Mouse (Mus musculus) granulocyte monocyte progenitor cell, adult 5-6 weeks (primary cell): ENCODE data around the gene Ebp. TPM values are rescaled to one million over a fixed set of nuclear protein-coding genes. Genes with fewer than 3 reads are reported as not detected.

Experiments used
- ATAC-seq: replicated peaks from 2 replicates; pipeline ENCODE4 v1.8.0; 2016; ENCODE audit warnings: mild to moderate bottlenecking, moderate TSS enrichment, inconsistent platforms; ENCODE audit not compliant: poor library complexity, severe bottlenecking
- total RNA-seq, 2 experiments: library from RNA; stranded (forward) in 1 of 2; stranded (reverse) in 1 of 2; fragments of 200-712, 200-1000 nt in 1 of 2; fragments of >200 nt in 1 of 2; fragmentation: Nextera tagmentation in 1 of 2; gene quantifications; 2 replicates each; pipeline ENCODE4 v1.2.3; 2014 to 2017

Ebp gene
- total RNA-seq, 2 experiments from 2014 or later, result 79.2 to 107 TPM

DNA sequence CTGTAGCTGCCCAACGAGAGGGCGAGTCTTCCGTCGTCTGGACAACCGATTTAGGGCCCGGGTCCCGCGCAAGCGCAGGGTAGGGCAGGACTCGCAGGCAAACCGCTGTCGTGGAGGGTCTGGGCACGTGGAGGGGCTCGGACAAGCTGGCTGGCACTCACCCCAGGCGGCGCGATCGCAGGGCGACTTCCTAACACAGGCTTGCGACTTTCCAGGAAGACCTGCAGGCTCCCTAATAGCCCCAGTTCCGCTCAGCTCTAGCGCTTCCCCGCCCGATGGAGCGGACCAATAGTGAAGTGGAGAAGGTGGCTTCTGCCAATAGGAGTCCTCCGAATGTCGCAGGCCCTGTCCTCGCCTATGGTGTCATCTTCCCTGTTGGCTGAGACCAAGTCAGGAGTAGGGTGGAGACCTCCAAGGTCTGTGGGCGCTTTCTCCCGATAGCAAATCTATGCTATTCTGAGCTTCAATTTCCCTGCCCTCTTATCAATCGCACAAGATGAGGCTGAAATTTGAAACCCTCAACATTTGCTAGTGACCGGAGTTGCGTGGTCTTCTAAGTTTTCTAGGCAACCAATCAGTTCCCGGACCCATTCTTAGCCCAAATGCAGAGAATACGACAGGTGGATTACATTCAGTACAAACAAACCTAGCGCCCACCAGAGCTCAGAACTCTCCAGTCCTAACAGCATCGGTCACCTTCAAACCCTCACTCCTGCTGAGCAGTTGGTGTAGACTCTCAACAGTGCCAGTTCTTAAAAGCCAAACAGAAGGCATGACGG lies 483 bp downstream of the Ebp start:
- peak; percentile 97 for ATAC-seq

DNA sequence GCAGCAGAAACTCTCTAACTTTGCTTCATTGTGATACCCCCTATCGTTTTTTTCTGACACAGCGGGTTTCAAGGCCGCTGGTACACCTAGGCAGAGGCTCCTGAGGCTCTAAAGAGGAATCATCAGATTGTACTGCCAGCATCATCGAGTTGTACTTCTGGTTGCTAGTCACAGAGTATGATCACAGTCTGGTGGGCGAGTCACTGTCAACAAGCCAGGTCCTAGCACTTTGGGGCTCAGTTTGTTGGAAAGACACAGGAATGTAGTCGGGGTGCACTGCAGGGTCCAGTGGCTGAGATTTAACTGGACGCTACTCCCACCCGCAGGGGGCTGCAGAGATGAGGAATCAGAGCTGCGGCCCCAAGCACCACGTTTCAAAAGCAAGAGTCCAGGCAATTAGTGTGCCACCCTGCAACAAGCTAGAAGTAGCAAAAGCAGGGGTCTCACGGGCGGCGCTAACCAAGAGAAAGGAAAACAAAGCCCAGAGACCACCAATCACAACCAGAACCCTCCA lies 1.1 kb downstream of the Ebp start:
- no peak for ATAC-seq

DNA sequence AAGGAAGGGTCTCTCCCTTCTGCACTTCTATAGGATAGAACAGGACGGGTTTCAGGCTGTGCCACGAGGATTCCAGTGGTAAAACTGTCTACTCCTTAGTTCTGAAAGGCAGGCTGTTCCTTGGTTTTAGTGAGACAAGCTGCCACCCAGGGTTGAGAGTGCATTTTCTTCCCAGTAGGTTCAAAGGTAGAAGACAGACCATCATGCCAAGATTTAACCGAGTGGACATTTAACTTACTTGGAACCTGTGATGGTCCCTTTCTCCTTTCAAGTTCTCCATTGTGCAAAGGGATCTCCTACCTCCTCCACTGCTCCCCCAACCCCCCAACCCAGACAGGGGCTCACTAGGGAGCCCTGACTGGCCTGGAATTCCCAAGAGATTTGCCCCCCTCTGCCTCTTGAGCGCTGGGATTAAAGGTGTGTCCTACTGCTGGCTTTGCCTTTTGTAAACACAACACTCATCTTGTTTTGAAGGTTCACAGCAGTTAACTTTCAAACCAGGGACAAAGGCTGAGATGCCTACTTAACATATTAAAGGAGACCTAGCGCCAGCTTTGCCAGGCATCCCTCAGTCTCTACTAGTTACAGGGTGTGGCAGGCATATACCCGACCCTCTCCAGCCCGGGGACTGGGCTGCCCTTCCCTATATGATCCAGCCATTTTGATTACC lies 10.3 kb downstream of the Ebp start:
- no peak for ATAC-seq

DNA sequence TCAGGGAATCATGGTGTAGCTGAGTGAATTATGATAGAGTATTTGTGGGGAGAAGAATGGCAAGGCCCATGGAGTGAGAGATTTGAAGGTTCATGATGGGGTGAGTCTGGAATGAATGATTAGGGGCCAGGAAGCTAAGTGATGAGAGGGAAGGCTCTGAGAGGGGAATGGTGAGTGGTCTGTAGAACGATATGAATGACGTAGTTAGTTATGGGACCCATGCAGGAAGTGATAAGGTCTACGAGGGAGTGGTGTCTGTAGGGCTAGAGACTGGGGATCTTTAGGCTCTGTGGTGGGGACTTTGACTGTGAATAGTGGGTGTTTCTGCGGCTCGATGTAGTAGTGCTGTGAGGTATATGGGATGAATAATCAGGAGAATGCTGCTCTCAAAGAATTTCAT lies 13.7 kb downstream of the Ebp start:
- ATAC-seq, result no peak

DNA sequence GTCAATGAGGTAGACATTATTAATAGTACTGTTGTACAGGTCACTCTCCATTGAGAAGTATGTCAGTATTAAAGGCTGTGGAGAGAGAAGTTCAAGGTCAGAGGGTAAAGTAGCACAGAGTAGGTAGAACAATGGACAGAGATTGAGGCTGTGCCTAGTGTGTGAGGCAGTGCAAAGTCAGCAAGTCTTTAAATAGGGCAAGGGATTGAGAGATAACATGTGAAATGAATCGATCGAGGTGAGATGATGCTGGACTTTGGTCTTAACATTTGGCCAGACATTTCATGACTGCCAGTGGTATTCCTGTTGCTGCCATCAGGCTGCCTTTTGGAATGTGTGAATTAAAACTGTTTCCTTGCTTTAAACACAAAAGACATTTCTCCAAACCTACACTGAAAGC lies 14.4 kb downstream of the Ebp start:
- no peak for ATAC-seq

DNA sequence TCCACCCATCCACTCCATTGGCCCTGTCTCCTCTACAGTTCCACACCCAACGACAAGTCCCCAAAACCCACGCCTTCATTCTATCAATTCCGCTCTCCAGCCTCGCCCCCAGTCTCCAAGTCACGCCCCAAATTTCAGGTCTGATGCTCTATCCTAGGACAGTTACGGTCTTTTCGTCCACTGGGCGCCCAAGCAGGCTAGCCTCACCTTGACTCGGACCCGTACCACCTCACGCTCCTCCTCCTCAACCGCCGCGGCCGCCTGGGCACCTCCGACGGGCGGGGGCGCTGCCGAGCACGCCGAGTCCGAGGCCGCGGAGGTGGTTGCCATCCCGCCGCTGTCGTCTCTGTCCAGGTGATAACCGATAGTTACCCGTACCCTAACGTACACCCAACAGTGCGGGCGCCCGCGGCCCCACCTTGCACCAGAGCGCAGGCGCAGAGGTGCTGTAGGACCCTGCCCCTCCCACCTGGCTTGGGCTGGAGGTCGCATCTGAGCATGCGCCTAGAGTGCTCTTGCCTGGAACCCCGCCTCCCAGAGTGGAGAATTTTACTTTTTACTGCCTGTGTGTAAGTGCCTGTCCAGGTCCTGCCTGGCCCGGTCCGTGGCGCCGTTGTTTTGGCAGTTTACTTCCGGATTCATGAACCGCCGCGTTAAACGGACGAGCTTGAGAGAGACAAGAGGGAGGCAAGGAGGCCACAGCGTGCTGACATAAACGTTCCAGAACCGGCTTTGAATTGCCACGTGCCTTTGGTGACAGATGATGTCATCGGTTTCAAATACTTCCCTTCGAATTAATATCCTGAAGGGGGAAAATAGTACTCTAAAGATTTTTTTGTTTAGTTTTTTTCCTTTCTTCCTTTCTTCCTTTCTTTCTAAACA lies 17.6 kb downstream of the Ebp start, which contains the start of gene Tbc1d25:
TSS of gene Tbc1d25 (minus strand) at position 678 of the 882 bp plus-strand sequence.
- ATAC-seq, result peak; percentile 87

DNA sequence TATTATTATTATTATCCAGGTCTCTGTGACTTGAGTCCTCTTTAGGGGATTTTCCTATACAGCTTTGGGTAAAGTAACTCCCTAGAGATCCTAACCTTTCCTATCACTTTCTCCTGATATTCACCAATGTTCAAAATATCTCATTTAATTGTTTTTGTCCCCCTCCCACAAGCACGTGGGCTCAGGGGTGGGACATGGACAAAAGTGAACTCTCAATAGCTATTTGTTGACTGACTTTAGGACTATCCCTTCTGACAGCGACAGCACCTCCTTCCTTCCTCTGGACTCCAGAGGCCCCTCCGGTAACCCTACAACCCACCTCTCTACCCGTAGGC lies 18.2 kb downstream of the Ebp start:
- no peak for ATAC-seq

DNA sequence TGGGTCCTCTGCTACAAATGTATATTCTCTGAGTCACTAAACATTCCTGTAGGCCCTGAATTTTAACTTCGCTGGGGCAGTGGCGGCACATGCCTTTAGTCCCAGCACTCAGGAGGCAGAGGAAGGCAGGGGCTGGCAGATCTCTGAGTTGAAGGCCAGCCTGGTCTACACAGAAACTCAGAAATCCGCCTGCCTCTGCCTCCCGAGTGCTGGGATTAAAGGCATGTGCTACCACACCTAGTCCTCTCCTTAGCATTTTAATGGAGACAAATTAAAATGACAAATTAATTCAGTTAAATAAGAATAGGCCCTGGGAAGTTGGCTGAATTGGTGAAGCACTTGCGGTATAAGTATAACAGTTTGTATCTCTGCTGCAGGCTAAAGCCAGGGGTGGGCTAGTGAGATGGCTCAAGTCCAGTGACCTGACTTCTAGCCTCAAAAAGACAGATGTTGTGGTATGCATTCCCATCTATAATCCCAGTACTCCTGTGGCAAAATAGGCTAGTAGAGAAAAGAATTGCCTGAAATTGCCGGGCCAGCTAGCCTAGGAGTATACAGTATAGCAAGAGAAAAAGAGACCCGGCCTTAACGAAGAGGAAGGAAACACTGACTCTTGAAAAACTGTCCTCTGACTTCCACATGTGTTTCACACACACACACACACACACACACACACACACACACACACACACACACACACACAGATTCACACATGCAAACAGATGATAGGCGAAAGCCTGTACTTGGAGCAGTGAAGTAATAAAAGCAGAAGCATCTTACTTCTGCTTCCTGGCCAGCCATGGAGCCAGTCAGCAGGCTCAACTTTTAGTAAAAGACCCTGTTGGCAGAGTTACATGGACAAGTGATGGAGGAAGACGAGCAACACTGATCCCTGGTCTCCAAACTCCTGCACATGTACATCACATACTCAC lies 25.3 kb downstream of the Ebp start:
- ATAC-seq, result peak; percentile 97

DNA sequence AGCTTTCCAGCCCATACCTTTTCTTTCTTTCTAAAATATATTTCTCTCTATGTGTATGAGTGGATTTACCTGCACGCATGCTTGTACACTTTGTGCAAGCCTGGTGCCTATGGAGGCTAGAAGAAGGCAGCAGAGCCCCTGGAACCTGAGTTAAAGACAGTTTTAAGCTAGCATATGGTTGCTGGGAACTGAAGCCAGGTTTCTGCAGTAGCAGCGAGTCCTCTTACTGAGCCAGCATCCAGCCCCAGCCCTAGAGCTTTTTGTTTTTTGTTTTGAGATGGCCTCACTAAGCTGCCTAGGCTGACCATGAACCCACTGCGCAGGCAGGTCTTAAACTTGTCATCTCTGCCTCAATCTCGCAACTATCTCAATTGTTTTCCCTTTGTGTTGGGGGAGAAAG lies 28.8 kb downstream of the Ebp start:
- ATAC-seq, result no peak

DNA sequence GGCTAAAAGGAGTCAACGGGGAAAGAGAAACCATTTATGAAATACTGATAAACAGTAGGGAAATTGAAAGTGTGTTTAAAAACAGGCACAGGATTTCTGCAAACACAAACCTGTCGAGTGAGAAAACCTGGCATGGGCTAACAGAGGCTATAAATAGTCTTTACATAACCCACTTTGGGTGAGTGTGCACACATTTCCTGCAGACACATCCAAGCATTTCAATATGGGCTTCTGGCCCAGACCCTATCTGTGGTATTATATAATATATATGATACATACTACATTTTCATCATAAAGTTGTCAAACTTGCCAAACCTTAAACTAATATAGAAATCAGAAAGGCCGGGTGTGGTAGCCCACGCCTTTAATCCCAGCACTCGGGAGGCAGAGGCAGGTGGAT lies 30.2 kb downstream of the Ebp start:
- ATAC-seq, result no peak

DNA sequence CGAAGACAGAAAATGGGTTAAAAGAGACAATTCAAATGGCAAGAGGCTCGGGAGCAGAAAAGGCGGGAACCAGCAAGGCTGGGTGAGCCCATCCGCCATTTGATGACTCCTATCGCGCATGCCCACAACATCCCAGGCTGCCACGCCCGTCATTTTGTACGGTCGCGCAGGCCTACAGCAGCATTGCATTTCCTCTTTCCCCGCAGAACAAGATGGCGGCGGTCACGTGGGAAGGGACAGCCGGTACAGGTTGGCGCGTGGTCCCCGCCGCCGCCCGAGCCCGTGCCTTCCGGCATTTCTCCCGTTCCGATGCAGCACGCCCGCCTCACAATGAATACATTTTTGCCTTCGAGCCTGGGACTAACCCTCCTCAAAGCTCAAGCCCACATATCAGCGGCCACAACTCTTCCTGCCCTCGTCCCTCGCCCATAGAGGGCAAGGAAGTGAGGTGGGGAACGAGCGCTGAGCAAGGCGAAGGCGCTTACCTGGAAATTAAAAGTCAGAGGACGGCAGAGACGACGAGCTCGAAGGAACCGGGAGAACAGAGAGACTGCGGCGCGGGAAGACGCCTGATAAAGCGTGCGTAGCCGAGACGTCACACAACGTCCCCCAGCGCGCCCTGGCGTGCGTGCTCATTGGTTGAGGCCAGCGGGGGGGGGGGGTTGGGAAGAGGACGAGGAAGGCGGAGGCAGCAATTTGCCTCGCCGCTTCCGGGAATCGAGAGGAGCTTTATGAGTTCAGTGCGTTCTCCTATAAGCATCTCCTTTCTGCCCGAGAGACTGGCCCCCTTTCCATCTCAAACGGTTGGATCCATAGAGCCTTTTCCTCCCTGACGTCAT lies 47.9 kb downstream of the Ebp start, which contains the start of gene Rbm3:
TSS of gene Rbm3 (minus strand) at position 728 of the 839 bp plus-strand sequence.
- peak; percentile 89 for ATAC-seq

DNA sequence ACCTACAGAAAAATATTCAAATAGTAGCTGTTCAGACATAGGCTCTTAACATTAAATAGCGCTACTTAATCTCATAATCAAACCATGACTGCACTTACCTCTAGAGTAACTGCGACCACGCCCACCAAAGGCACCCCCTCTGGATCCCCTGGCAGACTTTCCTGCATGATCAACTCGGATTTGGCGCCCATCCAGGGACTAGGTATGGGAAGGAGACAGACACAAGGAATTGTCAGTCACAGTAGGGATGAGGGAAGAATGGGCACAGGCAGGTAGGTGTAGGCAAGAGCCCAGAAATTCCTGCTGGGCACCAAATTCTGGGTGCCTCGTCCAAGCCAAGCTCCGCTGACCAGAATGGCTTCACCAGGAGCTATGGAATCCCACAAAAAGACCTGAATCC lies 49.6 kb downstream of the Ebp start:
- no peak for ATAC-seq

DNA sequence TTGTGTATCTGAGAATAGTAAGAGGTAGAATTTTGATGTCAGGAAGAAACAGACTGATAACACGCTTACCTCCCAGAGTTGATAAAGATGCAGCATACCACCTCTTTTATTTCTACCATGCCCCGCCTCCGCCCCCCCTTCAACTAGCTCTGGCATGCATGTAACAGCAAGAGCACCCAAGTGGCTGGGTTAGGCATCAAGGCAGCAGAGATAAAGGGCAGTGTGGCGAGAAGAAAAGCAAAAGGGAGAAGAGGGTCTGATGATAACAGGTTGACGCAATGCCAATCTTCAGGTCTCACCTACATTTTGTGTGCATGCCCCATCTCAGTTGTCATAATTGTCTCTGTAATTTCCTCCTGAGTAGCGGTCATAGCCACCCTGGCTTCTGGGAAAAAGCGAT lies 50.4 kb downstream of the Ebp start:
- ATAC-seq, result no peak

DNA sequence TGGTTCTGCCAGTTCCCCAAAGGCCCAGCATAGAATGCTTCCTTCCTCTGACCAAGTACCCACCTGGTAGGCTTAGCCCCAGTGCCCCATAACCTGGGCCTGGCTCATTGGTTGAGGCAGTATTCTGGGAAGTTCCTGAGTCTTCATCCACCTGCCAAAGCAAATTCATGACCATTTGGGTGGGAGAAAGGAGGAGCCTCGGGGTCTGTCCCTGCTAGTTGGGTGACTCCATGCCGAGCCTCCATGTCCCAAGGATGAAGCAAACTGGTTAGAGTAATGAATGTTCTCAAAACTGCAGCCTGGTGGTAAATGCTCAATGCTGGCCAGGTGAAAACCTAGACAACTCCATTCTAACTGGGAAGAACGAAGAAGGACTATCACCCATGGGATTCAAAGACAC lies 52.3 kb downstream of the Ebp start:
- no peak for ATAC-seq

DNA sequence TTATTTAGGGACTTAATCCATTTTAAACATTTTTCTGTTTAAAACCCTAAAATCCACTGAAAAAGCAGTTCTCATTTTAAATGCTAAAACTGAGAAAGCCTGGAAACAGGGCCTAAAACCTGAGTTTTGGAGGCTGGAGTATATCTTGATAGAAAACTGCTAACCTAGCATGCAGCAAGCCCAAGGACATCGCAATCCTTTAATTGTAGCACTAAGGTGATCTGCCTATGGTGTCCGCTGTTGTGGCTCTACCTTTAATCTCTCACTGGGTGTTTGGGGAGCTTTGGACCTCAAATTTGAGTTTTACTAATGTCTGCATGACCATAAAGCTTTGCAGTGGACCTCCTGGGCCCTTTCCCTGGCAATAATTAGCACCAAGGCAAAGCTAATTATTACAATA lies 52.9 kb downstream of the Ebp start:
- ATAC-seq, result no peak

DNA sequence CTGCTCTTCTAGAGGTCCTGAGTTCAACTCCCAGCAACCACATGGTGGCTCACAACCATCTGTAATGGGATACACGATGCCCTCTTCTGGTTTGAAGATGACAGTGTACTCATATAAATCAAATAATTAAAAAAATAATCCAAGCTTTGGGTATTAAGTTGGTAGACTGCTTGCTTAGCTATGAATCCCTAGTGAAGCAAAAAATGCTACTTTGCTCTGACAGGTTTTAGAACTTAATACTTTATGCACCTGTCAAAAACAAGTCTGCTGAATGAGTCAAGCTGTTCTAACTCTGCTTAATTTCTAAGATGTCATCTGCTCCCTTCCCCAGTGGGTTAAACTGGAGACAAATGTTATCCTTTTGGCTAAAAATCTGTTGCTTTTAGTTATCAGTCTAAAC lies 53.8 kb downstream of the Ebp start:
- no peak for ATAC-seq

DNA sequence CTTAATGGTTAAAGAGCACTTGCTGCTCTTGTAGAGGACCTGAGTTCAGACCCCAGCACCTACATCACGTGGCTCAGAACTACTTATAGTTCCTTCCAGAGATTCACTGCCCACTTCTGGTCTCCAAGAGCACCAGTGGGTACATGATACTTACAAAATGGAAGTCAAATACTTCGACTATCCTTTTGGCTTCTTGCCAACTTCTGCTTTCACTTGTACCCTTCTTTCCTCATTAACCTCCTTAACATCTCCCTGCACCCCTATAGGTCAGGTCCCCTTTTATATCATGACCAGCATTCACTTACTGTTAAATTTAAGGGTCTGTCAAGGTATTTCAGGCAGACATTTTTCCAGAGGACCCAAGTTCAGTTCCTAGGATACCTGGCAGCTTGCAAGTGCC lies 57.4 kb downstream of the Ebp start:
- 0 out of 2 replicates have a peak, but pooled peaks have one; percentile 8 for ATAC-seq
